Mouse (Mus musculus): ENCODE measurements around the gene Tjap1. TPM values are rescaled to one million over a fixed set of nuclear protein-coding genes. Genes with fewer than 3 reads are reported as not detected.
A peak's percentile ranks its signal among the peaks of the same experiment; 100 is the strongest.

Tjap1 gene
- polyA plus RNA-seq, 1 experiment from 2014 or later, result 28.6 TPM

GRCm38 (mm10) chr17:46310515-46310914 lies 27.7 kb upstream of the Tjap1 start:
- H3K9me3 ChIP-seq (replicated peaks; ENCODE audit: control insufficient read depth, low read length, poor library complexity, severe bottlenecking), result no peaks in the 10 kb centered on the region
- 0 out of 2 replicates have a peak overlapping the region, but pooled peaks have one; percentile 25 for H3K9ac ChIP-seq (ENCODE audit: low read depth, low read length)
- H3K4me1 ChIP-seq (ENCODE audit: control insufficient read depth, insufficient read depth, low read length), result no peaks in the 10 kb centered on the region
- H3K27ac ChIP-seq (ENCODE audit: low read length), result no peak overlapping the region
- H3K27me3 ChIP-seq (ENCODE audit: control insufficient read depth, insufficient read depth, low read depth, low read length), result no peaks in the 10 kb centered on the region
- H3K36me3 ChIP-seq (ENCODE audit: control insufficient read depth, insufficient read depth, low read length), result peaks cover 7% of the 10 kb centered on the region; the same call in 1 of the 2 replicates
- H3K4me2 ChIP-seq (ENCODE audit: low read length), result peak overlapping the region; percentile 4; the same call in 1 of the 2 replicates
- WGBS, result 90% methylated on average over 10 of the region's 10 CpGs
- H3K4me3 ChIP-seq (ENCODE audit: low read depth, low read length), result no peak overlapping the region
- no peak for ATAC-seq

- no peak for ATAC-seq
- Histone ChIP-seq H3K9me3 (replicated peaks; ENCODE audit: control insufficient read depth, low read length, poor library complexity, severe bottlenecking) (no peaks in the 10 kb centered on the region), H3K4me1 (ENCODE audit: control insufficient read depth, insufficient read depth, low read length) (no peaks in the 10 kb centered on the region), H3K9ac (ENCODE audit: low read depth, low read length) (no peak overlapping the region), H3K27me3 (ENCODE audit: control insufficient read depth, insufficient read depth, low read depth, low read length) (no peaks in the 10 kb centered on the region), H3K27ac (ENCODE audit: low read length) (no peak overlapping the region), H3K4me2 (ENCODE audit: low read length) (peak overlapping the region; percentile 4; the same call in 1 of the 2 replicates), H3K36me3 (ENCODE audit: control insufficient read depth, insufficient read depth, low read length) (peaks cover 7% of the 10 kb centered on the region; the same call in 1 of the 2 replicates), H3K4me3 (ENCODE audit: low read depth, low read length) (no peak overlapping the region)
- WGBS, result 84% methylated on average over 12 of the region's 12 CpGs
Measured at GRCm38 (mm10) chr17:46309835-46310234, 27.0 kb upstream of the Tjap1 start.

GRCm38 (mm10) chr17:46306956-46307355 lies 24.1 kb upstream of the Tjap1 start:
- no peaks in the 10 kb centered on the region for H3K9me3 ChIP-seq (replicated peaks; ENCODE audit: control insufficient read depth, low read length, poor library complexity, severe bottlenecking)
- ATAC-seq, result no peak
- no peak overlapping the region for H3K4me2 ChIP-seq (ENCODE audit: low read length)
- H3K36me3 ChIP-seq (ENCODE audit: control insufficient read depth, insufficient read depth, low read length), result peaks cover 18% of the 10 kb centered on the region
- WGBS, result 95% methylated on average over 15 of the region's 15 CpGs
- no peaks in the 10 kb centered on the region for H3K27me3 ChIP-seq (ENCODE audit: control insufficient read depth, insufficient read depth, low read depth, low read length)
- H3K27ac ChIP-seq (ENCODE audit: low read length), result no peak overlapping the region
- no peak overlapping the region for H3K4me3 ChIP-seq (ENCODE audit: low read depth, low read length)
- H3K9ac ChIP-seq (ENCODE audit: low read depth, low read length), result no peak overlapping the region
- H3K4me1 ChIP-seq (ENCODE audit: control insufficient read depth, insufficient read depth, low read length), result no peaks in the 10 kb centered on the region

GRCm38 (mm10) chr17:46304184-46304583 lies 21.4 kb upstream of the Tjap1 start:
- Histone ChIP-seq H3K9me3 (replicated peaks; ENCODE audit: control insufficient read depth, low read length, poor library complexity, severe bottlenecking) (no peaks in the 10 kb centered on the region), H3K27ac (ENCODE audit: low read length) (no peak overlapping the region), H3K4me3 (ENCODE audit: low read depth, low read length) (no peak overlapping the region), H3K9ac (ENCODE audit: low read depth, low read length) (no peak overlapping the region), H3K36me3 (ENCODE audit: control insufficient read depth, insufficient read depth, low read length) (peaks cover 14% of the 10 kb centered on the region), H3K4me1 (ENCODE audit: control insufficient read depth, insufficient read depth, low read length) (peaks cover 4% of the 10 kb centered on the region), H3K27me3 (ENCODE audit: control insufficient read depth, insufficient read depth, low read depth, low read length) (0 out of 2 replicates have a peak, but pooled peaks cover 3% of the 10 kb centered on the region), H3K4me2 (ENCODE audit: low read length) (no peak overlapping the region)
- WGBS, result 88% methylated on average over 9 of the region's 9 CpGs
- no peak for ATAC-seq

GRCm38 (mm10) chr17:46301892-46302291 lies 19.1 kb upstream of the Tjap1 start:
- peaks cover 10% of the 10 kb centered on the region for H3K4me1 ChIP-seq (ENCODE audit: control insufficient read depth, insufficient read depth, low read length)
- WGBS, result 79% methylated on average over 12 of the region's 12 CpGs
- H3K27ac ChIP-seq (ENCODE audit: low read length), result no peak overlapping the region
- no peak for ATAC-seq
- no peaks in the 10 kb centered on the region for H3K9me3 ChIP-seq (replicated peaks; ENCODE audit: control insufficient read depth, low read length, poor library complexity, severe bottlenecking)
- H3K36me3 ChIP-seq (ENCODE audit: control insufficient read depth, insufficient read depth, low read length), result peaks cover 12% of the 10 kb centered on the region
- no peak overlapping the region for H3K4me3 ChIP-seq (ENCODE audit: low read depth, low read length)
- H3K27me3 ChIP-seq (ENCODE audit: control insufficient read depth, insufficient read depth, low read depth, low read length), result 0 out of 2 replicates have a peak, but pooled peaks cover 3% of the 10 kb centered on the region
- H3K9ac ChIP-seq (ENCODE audit: low read depth, low read length), result no peak overlapping the region
- H3K4me2 ChIP-seq (ENCODE audit: low read length), result no peak overlapping the region

- H3K9ac ChIP-seq (ENCODE audit: low read depth, low read length), result peak overlapping the region; percentile 94
- peak; percentile 81 for ATAC-seq
- H3K4me2 ChIP-seq (ENCODE audit: low read length), result peak overlapping the region; percentile 91
- peak overlapping the region; percentile 89 for H3K4me3 ChIP-seq (ENCODE audit: low read depth, low read length)
- H3K27ac ChIP-seq (ENCODE audit: low read length), result peak overlapping the region; percentile 87
- H3K27me3 ChIP-seq (ENCODE audit: control insufficient read depth, insufficient read depth, low read depth, low read length), result peaks cover 16% of the 10 kb centered on the region
- peaks cover 6% of the 10 kb centered on the region for H3K36me3 ChIP-seq (ENCODE audit: control insufficient read depth, insufficient read depth, low read length)
- no peaks in the 10 kb centered on the region for H3K9me3 ChIP-seq (replicated peaks; ENCODE audit: control insufficient read depth, low read length, poor library complexity, severe bottlenecking)
- WGBS, result 0% methylated on average over 44 of the region's 48 CpGs
- peaks cover 10% of the 10 kb centered on the region for H3K4me1 ChIP-seq (ENCODE audit: control insufficient read depth, insufficient read depth, low read length)
Measured at GRCm38 (mm10) chr17:46298220-46298913, 15.5 kb upstream of the Tjap1 start.

GRCm38 (mm10) chr17:46297364-46298219 lies 14.8 kb upstream of the Tjap1 start, which contains the start of gene Dlk2:
Gene Dlk2, plus strand, starts transcription at chr17:46297421.
- peak; percentile 72 for ATAC-seq
- peak within 1 kb of the TSS; percentile 87 for H3K27ac ChIP-seq (ENCODE audit: low read length)
- peak within 1 kb of the TSS; percentile 94 for H3K9ac ChIP-seq (ENCODE audit: low read depth, low read length)
- H3K27me3 ChIP-seq (ENCODE audit: control insufficient read depth, insufficient read depth, low read depth, low read length), result peaks cover 16% of the 10 kb centered on the region
- no peaks in the 10 kb centered on the region for H3K9me3 ChIP-seq (replicated peaks; ENCODE audit: control insufficient read depth, low read length, poor library complexity, severe bottlenecking)
- peak within 1 kb of the TSS; percentile 89 for H3K4me3 ChIP-seq (ENCODE audit: low read depth, low read length)
- H3K4me2 ChIP-seq (ENCODE audit: low read length), result peak within 1 kb of the TSS; percentile 91
- peaks cover 3% of the 10 kb centered on the region; the same call in 1 of the 2 replicates for H3K36me3 ChIP-seq (ENCODE audit: control insufficient read depth, insufficient read depth, low read length)
- H3K4me1 ChIP-seq (ENCODE audit: control insufficient read depth, insufficient read depth, low read length), result peaks cover 10% of the 10 kb centered on the region
- WGBS, result 0% methylated on average over 64 of the region's 86 CpGs

GRCm38 (mm10) chr17:46297028-46297363 lies 14.2 kb upstream of the Tjap1 start:
- Histone ChIP-seq H3K4me1 (ENCODE audit: control insufficient read depth, insufficient read depth, low read length) (peaks cover 10% of the 10 kb centered on the region), H3K9me3 (replicated peaks; ENCODE audit: control insufficient read depth, low read length, poor library complexity, severe bottlenecking) (no peaks in the 10 kb centered on the region), H3K4me3 (ENCODE audit: low read depth, low read length) (peak overlapping the region; percentile 89), H3K9ac (ENCODE audit: low read depth, low read length) (peak overlapping the region; percentile 94), H3K27me3 (ENCODE audit: control insufficient read depth, insufficient read depth, low read depth, low read length) (peaks cover 16% of the 10 kb centered on the region), H3K4me2 (ENCODE audit: low read length) (peak overlapping the region; percentile 91), H3K27ac (ENCODE audit: low read length) (peak overlapping the region; percentile 87), H3K36me3 (ENCODE audit: control insufficient read depth, insufficient read depth, low read length) (no peaks in the 10 kb centered on the region)
- WGBS, result 7% methylated on average over 6 of the region's 6 CpGs
- no peak for ATAC-seq

Data from midbrain, embryonic 16.5 days (tissue).